Mouse (Mus musculus) stomach, postnatal 0 days (tissue): ENCODE data around the gene Map3k20.

Source experiments
- CTCF ChIP-seq: IDR thresholded peaks from 2 replicates; pipeline ENCODE4 v1.5.1; 2016; ENCODE audit warnings: antibody characterized with exemption, low read depth, mild to moderate bottlenecking, moderate library complexity
- EP300 ChIP-seq: optimal IDR thresholded peaks from 2 replicates; pipeline ENCODE3; 2016; ENCODE audit warnings: antibody characterized with exemption

DNA sequence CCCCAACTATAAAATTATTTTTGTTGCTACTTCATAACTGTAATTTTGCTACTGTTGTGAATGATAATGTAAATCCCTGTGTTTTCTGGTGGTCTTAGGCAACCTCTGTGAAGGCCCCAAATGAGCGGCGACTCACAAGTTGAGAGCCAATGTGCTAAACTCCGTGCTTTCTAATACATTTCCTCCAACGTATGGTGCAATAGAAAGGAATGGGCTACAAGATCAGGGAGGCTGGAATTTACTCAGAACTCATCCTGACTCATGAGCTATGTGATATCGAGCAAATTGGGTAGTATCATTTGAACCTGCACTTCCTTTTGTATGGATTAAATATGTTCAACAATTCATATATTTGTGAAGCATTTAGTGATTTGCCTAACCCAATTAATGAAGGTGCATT is 4.9 kb upstream of the Map3k20 start:
- TF ChIP-seq CTCF (no peak), EP300 (no peak)
